Mouse (Mus musculus) midbrain, postnatal 0 days (tissue): ENCODE results near the gene Tmem211. TPM values are rescaled to one million over a fixed set of nuclear protein-coding genes. Genes with fewer than 3 reads are reported as not detected.

Experiments used
- ATAC-seq: fragments of 200-750 bp; cut with Nextera tagmentation; 2 replicates; pipeline ENCODE4 v1.8.0; 2017; ENCODE audit warnings: moderate number of reproducible peaks, mild to moderate bottlenecking, moderate TSS enrichment, moderate library complexity; ENCODE audit not compliant: low FRiP score
- DNase-seq: peaks from one replicate; pipeline ENCODE4 v3.0.0-alpha.2; 2015; ENCODE audit warnings: low spot score
- H3K27ac ChIP-seq: fragments of 300-500 bp; sonication (generic); 2 replicates; pipeline ENCODE4 v1.5.1; 2014; ENCODE audit warnings: low read depth, mild to moderate bottlenecking, low read length, mixed read lengths
- H3K27me3 ChIP-seq: fragments of 300-500 bp; sonication (generic); 2 replicates; pipeline ENCODE4 v1.6.1; 2014; ENCODE audit warnings: low read length, control low read depth, mixed read lengths; ENCODE audit not compliant: insufficient read depth
- H3K36me3 ChIP-seq: fragments of 300-500 bp; sonication (generic); 2 replicates; pipeline ENCODE4 v1.6.1; 2014; ENCODE audit warnings: low read length, control low read depth, mixed read lengths; ENCODE audit not compliant: insufficient read depth
- H3K4me1 ChIP-seq: fragments of 300-500 bp; sonication (generic); 2 replicates; pipeline ENCODE4 v1.6.1; 2014; ENCODE audit warnings: mild to moderate bottlenecking, control low read depth, antibody characterized with exemption, low read length, mixed read lengths; ENCODE audit not compliant: insufficient read depth
- H3K4me2 ChIP-seq: fragments of 300-500 bp; sonication (generic); 2 replicates; pipeline ENCODE4 v1.6.1; 2014; ENCODE audit warnings: low read depth, mild to moderate bottlenecking, low read length, mixed read lengths; ENCODE audit not compliant: poor library complexity, severe bottlenecking
- H3K4me3 ChIP-seq: fragments of 300-500 bp; sonication (generic); 2 replicates; pipeline ENCODE4 v1.5.1; 2014; ENCODE audit warnings: low read depth, mild to moderate bottlenecking, low read length, moderate library complexity
- H3K9ac ChIP-seq: fragments of 300-500 bp; sonication (generic); replicated peaks from 2 replicates; pipeline ENCODE4 v1.6.1; 2014; ENCODE audit warnings: mild to moderate bottlenecking, low read length, moderate library complexity, mixed read lengths; ENCODE audit not compliant: poor library complexity, severe bottlenecking
- H3K9me3 ChIP-seq: fragments of 300-500 bp; sonication (generic); 2 replicates; pipeline ENCODE4 v1.6.1; 2016; ENCODE audit warnings: low read length, control low read depth
- CTCF ChIP-seq: IDR thresholded peaks from 2 replicates; pipeline ENCODE4 v1.5.1; 2016; ENCODE audit warnings: antibody characterized with exemption, mild to moderate bottlenecking
- WGBS: fragments of 180-500 bp; shearing (Covaris S2); extraction: QIAGEN DNeasy Blood & Tissue Kit; methylation state at CpG from one replicate; pipeline ENCODE4 v1.1.7; 2014; 5-methylcytosine and 5-hydroxymethylcytosine counted together
- polyA plus RNA-seq: library from polyadenylated mRNA; unstranded; fragments of >200 nt; fragmentation: Nextera tagmentation; extraction: Ambion mirVana; gene quantifications from 2 replicates; pipeline ENCODE4 v1.2.1, GENCODE M21; 2015
- total RNA-seq: library from RNA; depleted of rRNA; stranded (reverse); fragments of >200 nt; gene quantifications from 2 replicates; pipeline ENCODE4 v1.2.3, GENCODE M21; 2014

Gene Tmem211
- total and polyA plus RNA-seq, 2 experiments from 2014 or later, result not detected

- Histone ChIP-seq H3K36me3 (no peaks in the 10 kb centered on the region), H3K4me1 (peaks cover 10% of the 10 kb centered on the region), H3K27ac (no peak overlapping the region), H3K9me3 (no peaks in the 10 kb centered on the region), H3K4me2 (no peak overlapping the region), H3K9ac (0 out of 2 replicates have a peak overlapping the region, but pooled peaks have one; percentile 29), H3K4me3 (no peak overlapping the region), H3K27me3 (no peaks in the 10 kb centered on the region)
- ATAC-seq (no peak), DNase-seq (peak; percentile 24)
- TF ChIP-seq CTCF, result no peak
- WGBS, result 39% methylated on average over 14 of the region's 14 CpGs
Measured at GRCm38 (mm10) chr5:113191901-113192300, 34.8 kb upstream of the Tmem211 start.

DNA sequence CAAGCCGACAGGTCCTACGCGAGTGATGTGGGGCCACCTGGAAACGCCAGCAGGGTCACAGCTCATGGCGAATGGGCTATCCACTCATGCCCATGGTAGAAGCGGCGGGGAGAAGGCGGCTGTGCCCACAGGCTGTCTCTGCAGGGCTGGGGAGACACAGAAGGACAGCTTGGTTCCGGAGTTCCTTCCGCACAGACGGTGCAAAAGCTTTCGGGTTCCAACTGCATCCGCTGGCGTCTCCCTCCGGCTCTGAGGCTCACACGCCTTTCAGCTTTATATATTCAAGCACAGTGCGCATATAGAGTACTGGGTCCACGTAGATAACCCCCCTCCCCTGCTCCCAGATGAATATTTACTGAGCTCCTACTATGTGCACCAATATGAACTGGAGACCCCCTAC is 32.9 kb upstream of the Tmem211 start:
- H3K9me3 ChIP-seq, result no peaks in the 10 kb centered on the region

GRCm38 (mm10) chr5:113195451-113195850 is 31.3 kb upstream of the Tmem211 start:
- Histone ChIP-seq H3K36me3 (no peaks in the 10 kb centered on the region), H3K9me3 (no peaks in the 10 kb centered on the region), H3K4me2 (no peak overlapping the region), H3K27me3 (no peaks in the 10 kb centered on the region), H3K4me3 (no peak overlapping the region), H3K4me1 (peaks cover 10% of the 10 kb centered on the region), H3K9ac (no peak overlapping the region), H3K27ac (no peak overlapping the region)
- DNase-seq, result no peak
- no peak for ATAC-seq
- TF ChIP-seq CTCF, result no peak
- WGBS, result 73% methylated on average over 12 of the region's 12 CpGs

More for the DNA sequence above, 32.9 kb upstream of the Tmem211 start:
- Histone ChIP-seq H3K27ac (no peak overlapping the region), H3K4me3 (no peak overlapping the region), H3K4me2 (no peak overlapping the region), H3K9ac (no peak overlapping the region), H3K4me1 (peaks cover 10% of the 10 kb centered on the region), H3K36me3 (no peaks in the 10 kb centered on the region), H3K27me3 (no peaks in the 10 kb centered on the region)
- TF ChIP-seq CTCF, result no peak
- 90% methylated on average over 18 of the region's 18 CpGs for WGBS
- DNase-seq (no peak), ATAC-seq (no peak)

DNA sequence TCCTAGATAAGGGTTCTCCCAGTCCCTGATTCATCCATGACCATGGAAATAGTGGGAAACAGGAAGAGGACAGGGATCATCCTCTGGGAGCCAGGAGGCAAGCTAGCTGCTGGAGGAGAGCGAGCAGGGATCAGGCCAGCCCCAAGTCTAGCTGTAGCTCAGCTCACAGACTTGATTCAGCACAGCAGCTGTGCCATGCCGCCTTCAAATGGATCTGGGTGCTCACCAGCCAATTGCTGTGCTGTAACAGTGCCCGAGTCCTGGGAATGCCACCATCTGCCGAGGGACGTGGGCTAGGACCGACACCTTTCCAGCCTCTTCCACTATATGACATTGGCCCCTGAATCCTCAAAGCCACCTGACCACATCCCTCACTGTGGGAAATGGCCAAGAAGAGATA is 30.8 kb upstream of the Tmem211 start:
- no peak overlapping the region for H3K9ac ChIP-seq
- no peak overlapping the region for H3K4me2 ChIP-seq
- TF ChIP-seq CTCF, result no peak
- WGBS, result 90% methylated on average over 6 of the region's 6 CpGs
- ATAC-seq (no peak), DNase-seq (no peak)
- no peaks in the 10 kb centered on the region for H3K36me3 ChIP-seq
- H3K4me3 ChIP-seq, result no peak overlapping the region
- H3K9me3 ChIP-seq, result no peaks in the 10 kb centered on the region
- no peaks in the 10 kb centered on the region for H3K27me3 ChIP-seq
- H3K4me1 ChIP-seq, result peaks cover 10% of the 10 kb centered on the region
- no peak overlapping the region for H3K27ac ChIP-seq

DNA sequence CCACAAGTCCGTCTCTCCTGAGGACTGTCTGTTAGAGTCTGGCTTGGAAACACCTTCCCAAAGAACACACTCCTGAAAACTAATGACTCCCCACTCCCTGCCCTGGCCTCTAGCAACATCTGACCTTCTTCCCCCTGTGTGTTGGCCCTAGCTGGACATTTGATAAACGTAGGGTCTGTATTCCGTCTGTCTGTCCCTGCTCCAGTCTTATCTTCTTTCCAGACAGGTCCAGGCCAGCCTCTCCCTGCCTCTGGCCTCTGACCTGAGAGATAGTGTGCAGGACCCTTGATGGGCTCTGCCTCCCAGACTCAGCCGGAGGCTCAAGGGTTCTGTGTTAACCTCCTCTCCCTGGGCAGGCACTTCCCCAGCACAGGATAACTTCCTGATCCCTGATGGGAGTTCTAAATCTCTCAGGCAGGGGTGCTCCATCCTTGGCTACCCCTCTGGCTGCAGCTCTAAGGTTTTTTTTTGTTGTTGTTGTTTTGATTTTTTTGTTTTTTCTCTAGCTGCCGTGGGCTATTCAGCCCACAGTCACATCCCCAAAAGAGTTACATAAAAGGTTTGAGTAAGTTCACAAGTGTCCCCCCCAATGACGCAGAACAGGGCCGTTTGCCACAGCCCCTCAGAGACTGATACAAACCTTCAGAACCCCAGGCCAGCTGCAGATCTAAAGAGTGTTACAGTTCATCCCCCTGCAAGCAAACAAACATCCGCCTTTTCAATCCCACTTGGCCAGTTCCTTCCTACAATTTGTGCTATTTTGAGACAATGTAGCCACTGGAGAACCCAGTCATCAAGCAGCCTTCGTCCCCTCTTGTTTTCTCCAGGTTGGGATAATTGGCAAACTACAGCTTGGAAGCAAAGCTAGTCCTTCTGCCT is 29.6 kb upstream of the Tmem211 start:
- Histone ChIP-seq H3K27ac (no peak overlapping the region), H3K9me3 (no peaks in the 10 kb centered on the region)
- 71% methylated on average over 9 of the region's 9 CpGs for WGBS

GRCm38 (mm10) chr5:113199126-113199771 is 27.5 kb upstream of the Tmem211 start:
- H3K27me3 ChIP-seq, result no peaks in the 10 kb centered on the region
- H3K27ac ChIP-seq, result no peak overlapping the region
- H3K4me2 ChIP-seq, result no peak overlapping the region
- no peak for DNase-seq
- H3K9me3 ChIP-seq, result no peaks in the 10 kb centered on the region
- H3K4me3 ChIP-seq, result no peak overlapping the region
- WGBS, result 52% methylated on average over 8 of the region's 8 CpGs
- no peaks in the 10 kb centered on the region for H3K4me1 ChIP-seq
- no peak overlapping the region for H3K9ac ChIP-seq
- no peak for TF ChIP-seq CTCF
- no peaks in the 10 kb centered on the region for H3K36me3 ChIP-seq
- ATAC-seq, result no peak

More for the DNA sequence above, 29.6 kb upstream of the Tmem211 start:
- no peak for TF ChIP-seq CTCF
- DNase-seq, result no peak
- no peak for ATAC-seq
- H3K36me3 ChIP-seq, result no peaks in the 10 kb centered on the region
- no peaks in the 10 kb centered on the region for H3K27me3 ChIP-seq
- no peak overlapping the region for H3K9ac ChIP-seq
- no peak overlapping the region for H3K4me3 ChIP-seq
- peaks cover 4% of the 10 kb centered on the region for H3K4me1 ChIP-seq
- H3K4me2 ChIP-seq, result no peak overlapping the region
